Mouse (Mus musculus): ENCODE measurements around the gene Olfr1120. TPM values are rescaled to one million over a fixed set of nuclear protein-coding genes. Genes with fewer than 3 reads are reported as not detected.

Gene Olfr1120
- polyA plus RNA-seq, 1 experiment from 2014 or later, result not detected

Other genes with a start within 250 kb of the Olfr1120 start
- gene Olfr259, start 240.2 kb upstream of the Olfr1120 start, polyA plus RNA-seq (2015; fragmentation: Nextera tagmentation; extraction: Ambion mirVana), result not detected in 2 replicates
- not detected in 2 replicates for gene Olfr1110, start 214.5 kb upstream of the Olfr1120 start, polyA plus RNA-seq (2015; fragmentation: Nextera tagmentation; extraction: Ambion mirVana)
- not detected in 2 replicates for gene Olfr1111, start 202.2 kb upstream of the Olfr1120 start, polyA plus RNA-seq (2015; fragmentation: Nextera tagmentation; extraction: Ambion mirVana)
- not detected in 2 replicates for gene Olfr1112, start 167.0 kb upstream of the Olfr1120 start, polyA plus RNA-seq (2015; fragmentation: Nextera tagmentation; extraction: Ambion mirVana)
- not detected in 2 replicates for gene Olfr1113, start 145.8 kb upstream of the Olfr1120 start, polyA plus RNA-seq (2015; fragmentation: Nextera tagmentation; extraction: Ambion mirVana)
- not detected in 2 replicates for gene Olfr1115, start 106.8 kb upstream of the Olfr1120 start, polyA plus RNA-seq (2015; fragmentation: Nextera tagmentation; extraction: Ambion mirVana)
- gene Olfr1116, start 87.3 kb upstream of the Olfr1120 start, polyA plus RNA-seq (2015; fragmentation: Nextera tagmentation; extraction: Ambion mirVana), result not detected in 2 replicates
- not detected in 2 replicates for gene Olfr1118, start 47.2 kb upstream of the Olfr1120 start, polyA plus RNA-seq (2015; fragmentation: Nextera tagmentation; extraction: Ambion mirVana)
- not detected in 2 replicates for gene Olfr1121, start 15.1 kb downstream of the Olfr1120 start, polyA plus RNA-seq (2015; fragmentation: Nextera tagmentation; extraction: Ambion mirVana)
- not detected in 2 replicates for gene Olfr1122, start 31.0 kb downstream of the Olfr1120 start, polyA plus RNA-seq (2015; fragmentation: Nextera tagmentation; extraction: Ambion mirVana)
- not detected in 2 replicates for gene Olfr1123, start 61.8 kb downstream of the Olfr1120 start, polyA plus RNA-seq (2015; fragmentation: Nextera tagmentation; extraction: Ambion mirVana)
- not detected in 2 replicates for gene Olfr1124, start 75.5 kb downstream of the Olfr1120 start, polyA plus RNA-seq (2015; fragmentation: Nextera tagmentation; extraction: Ambion mirVana)
- not detected in 2 replicates for gene Olfr1126, start 99.1 kb downstream of the Olfr1120 start, polyA plus RNA-seq (2015; fragmentation: Nextera tagmentation; extraction: Ambion mirVana)
- gene Pramel7, start 142.3 kb downstream of the Olfr1120 start, polyA plus RNA-seq (2015; fragmentation: Nextera tagmentation; extraction: Ambion mirVana), result not detected in 2 replicates
- not detected in 2 replicates for gene Pramel6, start 151.8 kb downstream of the Olfr1120 start, polyA plus RNA-seq (2015; fragmentation: Nextera tagmentation; extraction: Ambion mirVana)
- not detected in 2 replicates for gene Olfr153, start 177.0 kb downstream of the Olfr1120 start, polyA plus RNA-seq (2015; fragmentation: Nextera tagmentation; extraction: Ambion mirVana)
- gene Olfr1128, start 190.7 kb downstream of the Olfr1120 start, polyA plus RNA-seq (2015; fragmentation: Nextera tagmentation; extraction: Ambion mirVana), result not detected in 2 replicates
- not detected in 2 replicates for gene Olfr1129, start 219.1 kb downstream of the Olfr1120 start, polyA plus RNA-seq (2015; fragmentation: Nextera tagmentation; extraction: Ambion mirVana)

Data from intestine, postnatal 0 days (tissue).